Mouse (Mus musculus) cortical plate, adult 2 months (tissue): ENCODE results near the gene Hist1h2ab.

ENCODE experiments used
- CTCF ChIP-seq: fragments of 200-500 bp; IDR thresholded peaks from 2 replicates; pipeline ENCODE4 v1.5.1; 2011; ENCODE audit warnings: mild to moderate bottlenecking, control low read depth, low read length; ENCODE audit not compliant: insufficient read depth; ENCODE audit errors: extremely low read depth
- POLR2A ChIP-seq: fragments of 200-500 bp; IDR thresholded peaks from 2 replicates; pipeline ENCODE4 v1.6.1; 2011; ENCODE audit warnings: mild to moderate bottlenecking, low read length, control low read depth; ENCODE audit not compliant: insufficient read depth; ENCODE audit errors: extremely low read depth

GRCm38 (mm10) chr13:23717176-23717575, 33.8 kb upstream of the Hist1h2ab start:
- TF ChIP-seq CTCF (no peak), POLR2A (no peak)
